Mouse (Mus musculus) testis, adult 2 months (tissue): ENCODE results near the gene Aff3.

Experiments
- CTCF ChIP-seq: fragments of 200-500 bp; IDR thresholded peaks from 2 replicates; pipeline ENCODE4 v1.5.1; 2012; ENCODE audit warnings: low read depth, mild to moderate bottlenecking, inconsistent platforms, low read length, moderate library complexity; ENCODE audit not compliant: control insufficient read depth, insufficient read depth, insufficient replicate concordance
- POLR2A ChIP-seq: fragments of 200-500 bp; IDR thresholded peaks from 2 replicates; pipeline ENCODE4 v1.6.1; 2012; ENCODE audit warnings: low read depth, mild to moderate bottlenecking, inconsistent platforms, low read length, moderate library complexity; ENCODE audit not compliant: control insufficient read depth

- TF ChIP-seq POLR2A (no peak), CTCF (no peak)
These were observed 525.4 kb downstream of the Aff3 start for GRCm38 (mm10) chr1:38139396-38139795.
